Mouse (Mus musculus): ENCODE measurements around the gene Slc25a39. TPM values are rescaled to one million over a fixed set of nuclear protein-coding genes. Genes with fewer than 3 reads are reported as not detected.

Gene Slc25a39
- polyA plus RNA-seq (2012; rRNA removed), result 84.9 and 86.1 TPM in 2 replicates

DNA sequence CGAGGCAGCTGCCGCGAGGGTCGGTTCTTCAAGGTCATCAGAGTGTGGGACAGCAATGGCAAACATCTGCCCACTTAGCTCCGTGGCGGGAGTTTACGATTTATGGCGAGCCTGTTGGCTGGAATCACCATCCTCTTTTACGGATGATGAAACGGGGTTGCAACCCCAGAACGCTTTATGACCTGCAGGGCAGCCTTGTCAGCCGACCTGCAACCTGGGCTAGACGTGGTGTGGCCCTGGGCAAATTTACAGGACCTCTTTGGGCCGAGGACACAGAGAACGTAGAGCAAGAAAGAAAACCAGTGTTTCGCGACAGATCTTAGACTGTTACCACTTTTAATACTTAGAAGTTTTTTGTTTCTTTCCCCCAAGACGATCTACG, at the start of gene Slc25a39:
Gene Slc25a39 (minus strand): TSS at position 113 of the 382 bp plus-strand sequence.

DNA sequence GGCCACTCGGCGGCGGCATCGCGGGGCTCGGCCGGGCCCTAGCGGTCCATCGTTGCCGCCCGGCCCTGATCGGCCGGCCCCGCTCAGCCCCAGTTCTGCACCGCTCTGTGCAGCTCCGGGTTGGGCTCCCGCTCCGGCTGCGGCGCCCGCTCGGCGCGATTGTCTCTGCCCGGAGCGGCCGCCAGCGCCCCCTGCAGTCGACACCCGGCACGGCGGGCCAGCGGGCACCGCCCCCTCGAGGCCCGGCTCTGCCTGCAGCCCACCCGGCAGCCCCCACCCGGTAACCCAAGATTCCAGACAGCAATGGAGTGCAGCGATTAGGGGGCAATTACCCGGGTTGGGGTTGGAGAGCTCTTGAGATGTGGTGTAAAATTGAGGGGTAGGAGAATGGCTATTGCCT, 39.8 kb upstream of the Slc25a39 start, which contains the start of gene Fam171a2:
Gene Fam171a2 (minus strand): TSS at position 186 of the 400 bp plus-strand sequence.

DNA sequence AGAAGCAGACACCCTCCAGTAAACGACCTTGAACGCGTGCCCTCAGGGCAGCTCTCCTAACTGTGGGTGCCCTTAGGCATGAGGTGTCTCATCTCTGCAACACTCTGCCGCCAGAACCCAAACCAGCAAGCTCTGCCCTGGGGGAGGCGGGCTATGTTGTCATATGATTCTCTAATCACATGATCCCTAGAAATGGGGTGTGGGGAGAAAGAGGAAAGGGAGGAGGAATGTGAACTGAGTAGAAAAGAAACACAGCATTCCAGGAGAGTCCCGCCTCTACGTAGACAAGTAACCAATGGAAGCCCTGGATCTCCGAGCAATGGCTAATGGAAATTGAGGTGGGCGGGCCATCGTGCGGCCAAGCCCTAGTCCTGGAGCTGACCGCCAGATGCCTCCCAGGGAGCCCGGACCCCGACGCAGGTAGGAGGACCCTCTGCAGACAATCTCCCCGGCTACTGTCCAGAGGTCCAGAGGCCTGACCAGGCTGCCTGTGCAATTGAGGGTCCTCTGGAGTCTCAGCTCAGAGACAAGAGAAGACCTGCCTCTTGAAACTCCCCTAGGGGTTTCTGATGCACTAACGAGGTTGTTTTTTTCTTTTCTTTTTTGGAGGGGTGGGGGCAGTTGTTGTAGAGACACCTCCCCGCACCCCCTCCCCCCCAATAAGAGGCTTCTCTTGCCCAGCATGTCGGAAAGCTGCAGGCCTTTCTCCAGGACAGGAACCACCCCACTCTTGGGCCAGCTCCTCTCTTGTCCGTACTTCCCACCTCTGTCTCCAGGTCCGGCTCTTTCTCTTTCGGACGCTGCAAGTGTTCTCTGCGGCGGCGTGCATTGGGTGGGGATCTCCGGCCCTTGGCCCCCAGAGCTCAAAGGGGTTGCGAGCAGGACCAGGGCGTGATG, 22.6 kb upstream of the Slc25a39 start, which contains the start of gene Grn:
Gene Grn (plus strand): TSS at position 195 of the 897 bp plus-strand sequence.

DNA sequence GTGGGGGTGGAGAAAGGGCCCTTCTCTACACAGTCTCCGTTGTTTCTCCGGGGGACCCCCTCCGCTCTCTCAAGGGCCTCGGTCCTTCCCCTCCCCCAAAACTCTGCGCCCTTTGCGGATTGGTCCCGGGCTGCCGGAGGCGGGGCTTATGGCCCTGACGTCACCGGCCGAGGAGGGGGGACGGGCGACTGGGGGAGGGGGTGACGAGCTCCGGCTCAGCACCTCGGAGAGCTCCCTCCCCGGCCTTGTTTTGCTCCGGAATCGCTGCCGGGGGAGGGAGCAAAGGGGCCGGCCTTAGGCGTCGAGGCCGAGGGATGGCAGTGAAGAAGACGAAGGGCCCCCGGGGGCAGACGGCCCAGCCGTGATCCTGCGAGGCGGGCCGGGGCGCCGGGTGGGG, 14.5 kb downstream of the Slc25a39 start, which contains the start of gene Rundc3a:
Gene Rundc3a (plus strand): TSS at position 166 of the 397 bp plus-strand sequence.

DNA sequence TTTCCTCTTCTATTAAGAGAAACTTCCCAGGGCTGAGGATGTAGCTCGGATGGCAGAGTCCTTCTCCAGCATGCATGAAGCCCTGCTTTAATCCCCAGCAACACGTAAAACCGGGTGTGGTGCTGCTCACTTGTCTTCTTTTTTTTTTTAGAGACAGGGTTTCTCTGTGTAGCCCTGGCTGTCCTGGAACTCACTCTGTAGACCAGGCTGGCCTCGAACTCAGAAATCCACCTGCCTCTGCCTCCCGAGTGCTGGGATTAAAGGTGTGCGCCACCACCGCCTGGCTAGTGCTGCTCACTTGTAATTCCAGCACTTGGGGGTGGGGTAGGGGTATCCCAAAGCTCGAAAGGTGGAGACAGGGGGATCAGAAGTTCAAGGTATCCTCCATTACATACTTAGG, 41.6 kb downstream of the Slc25a39 start, which contains the start of gene Slc4a1:
Gene Slc4a1 (minus strand): TSS at position 101 of the 400 bp plus-strand sequence.

Other genes starting within 250 kb of the Slc25a39 start
- 39.0 and 39.7 TPM in 2 replicates for gene Lsm12, start 222.7 kb downstream of the Slc25a39 start, polyA plus RNA-seq (2012; rRNA removed)
- gene G6pc3, start 218.3 kb downstream of the Slc25a39 start, polyA plus RNA-seq (2012; rRNA removed), result 50.9 and 52.7 TPM in 2 replicates
- gene Hdac5, start 177.8 kb downstream of the Slc25a39 start, polyA plus RNA-seq (2012; rRNA removed), result 94.4 and 132 TPM in 2 replicates
- 2.3 and 2.4 TPM in 2 replicates for gene BC030867, start 159.1 kb downstream of the Slc25a39 start, polyA plus RNA-seq (2012; rRNA removed)
- gene Asb16, start 139.2 kb downstream of the Slc25a39 start, polyA plus RNA-seq (2012; rRNA removed), result 1.0 and 1.2 TPM in 2 replicates
- gene Tmub2, start 123.0 kb downstream of the Slc25a39 start, polyA plus RNA-seq (2012; rRNA removed), result 77.8 and 79.8 TPM in 2 replicates
- gene Atxn7l3, start 111.3 kb downstream of the Slc25a39 start, polyA plus RNA-seq (2012; rRNA removed), result 106 and 114 TPM in 2 replicates
- gene Ubtf, start 88.2 kb downstream of the Slc25a39 start, polyA plus RNA-seq (2012; rRNA removed), result 68.0 and 70.0 TPM in 2 replicates
- gene Slc4a1, start 41.7 kb downstream of the Slc25a39 start, polyA plus RNA-seq (2012; rRNA removed), result 0.25 TPM in 2 replicates
- 256 and 280 TPM in 2 replicates for gene Rundc3a, start 14.5 kb downstream of the Slc25a39 start, polyA plus RNA-seq (2012; rRNA removed)
- 34.8 and 40.1 TPM in 2 replicates for gene Grn, start 22.4 kb upstream of the Slc25a39 start, polyA plus RNA-seq (2012; rRNA removed)
- 190 and 226 TPM in 2 replicates for gene Fam171a2, start 39.7 kb upstream of the Slc25a39 start, polyA plus RNA-seq (2012; rRNA removed)
- 6.3 and 7.6 TPM in 2 replicates for gene Itga2b, start 62.2 kb upstream of the Slc25a39 start, polyA plus RNA-seq (2012; rRNA removed)
- gene Gpatch8, start 148.4 kb upstream of the Slc25a39 start, polyA plus RNA-seq (2012; rRNA removed), result 45.7 and 48.0 TPM in 2 replicates
- 4.1 and 4.4 TPM in 2 replicates for gene Gm11627, start 171.5 kb upstream of the Slc25a39 start, polyA plus RNA-seq (2012; rRNA removed)
- gene Fzd2, start 196.4 kb upstream of the Slc25a39 start, polyA plus RNA-seq (2012; rRNA removed), result 15.1 and 15.5 TPM in 2 replicates

Data from central nervous system, embryonic 18 days (tissue).